Mouse (Mus musculus): ENCODE results near the gene Cbx4. TPM values are rescaled to one million over a fixed set of nuclear protein-coding genes. Genes with fewer than 3 reads are reported as not detected.

Cbx4 gene
- polyA plus RNA-seq, 1 experiment from 2014 or later: 8.9 TPM

DNA sequence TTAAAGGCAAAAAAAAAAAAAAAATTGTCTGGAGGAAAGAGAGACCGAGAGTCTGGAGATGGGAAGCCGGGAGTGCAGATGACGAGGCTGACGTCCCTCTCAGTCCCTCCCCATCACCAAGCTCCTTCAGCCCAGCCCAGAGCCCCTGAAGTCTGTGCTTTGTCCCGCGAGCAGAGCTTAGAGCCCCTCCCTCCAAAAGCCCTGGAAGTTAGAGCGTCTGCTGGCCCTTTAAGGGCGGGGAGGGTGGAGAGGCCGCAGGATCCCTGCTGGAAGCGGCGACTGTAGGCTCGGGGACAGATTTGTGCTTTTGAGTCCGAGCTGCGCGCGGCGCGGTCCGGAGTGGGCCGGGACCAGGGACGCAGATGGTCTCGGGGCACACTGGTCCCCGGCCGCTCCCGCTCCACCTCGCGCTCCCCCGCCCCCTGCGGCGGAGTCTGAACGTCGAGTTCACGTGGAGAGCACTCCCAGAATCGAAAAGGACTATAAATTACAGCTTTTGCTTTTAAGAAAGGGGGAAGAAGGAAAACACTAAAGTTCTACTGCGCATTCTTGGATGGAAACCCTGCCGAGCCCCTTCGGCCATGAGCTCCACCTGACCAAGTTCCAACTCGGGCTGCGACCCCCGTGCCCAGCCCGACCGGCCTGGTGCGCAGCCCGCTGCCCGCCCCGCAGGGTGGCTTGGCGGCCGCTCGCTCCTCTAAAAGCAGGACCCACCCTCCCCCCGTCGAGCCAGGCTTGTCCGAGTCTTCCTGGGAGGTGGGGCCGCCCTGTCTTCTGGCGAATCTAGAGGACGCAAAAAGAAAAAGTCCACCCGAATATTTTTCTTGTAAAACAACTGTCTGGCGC, 48.9 kb downstream of the Cbx4 start:
- Histone ChIP-seq H3K4me3 (peak overlapping the region; percentile 65), H3K27ac (peak overlapping the region; percentile 65), H3K4me1 (peaks cover 69% of the 10 kb centered on the region), H3K27me3 (ENCODE audit: insufficient read depth, poor library complexity, severe bottlenecking) (peaks cover 81% of the 10 kb centered on the region), H3K9me3 (no peaks in the 10 kb centered on the region), H3K36me3 (peaks cover 10% of the 10 kb centered on the region)
- DNase-seq (ENCODE audit: low spot score): no peak
- WGBS: 1% methylated on average over 57 of the region's 57 CpGs

- WGBS: under 1% methylated on average over 15 of the region's 15 CpGs
- no peak for DNase-seq (ENCODE audit: low spot score)
- Histone ChIP-seq H3K4me3 (peak overlapping the region; percentile 65; the same call in 1 of the 2 replicates), H3K36me3 (peaks cover 10% of the 10 kb centered on the region), H3K9me3 (no peaks in the 10 kb centered on the region), H3K27ac (no peak overlapping the region), H3K27me3 (ENCODE audit: insufficient read depth, poor library complexity, severe bottlenecking) (peaks cover 74% of the 10 kb centered on the region), H3K4me1 (peaks cover 62% of the 10 kb centered on the region)
Observed at GRCm38 (mm10) chr11:119036447-119036846, 49.6 kb downstream of the Cbx4 start.

GRCm38 (mm10) chr11:119035686-119036165, 50.3 kb downstream of the Cbx4 start:
- H3K4me1 ChIP-seq: peaks cover 57% of the 10 kb centered on the region
- peak overlapping the region; percentile 11; the same call in 1 of the 2 replicates for H3K27ac ChIP-seq
- peaks cover 13% of the 10 kb centered on the region for H3K36me3 ChIP-seq
- 2% methylated on average over 21 of the region's 21 CpGs for WGBS
- peaks cover 71% of the 10 kb centered on the region for H3K27me3 ChIP-seq (ENCODE audit: insufficient read depth, poor library complexity, severe bottlenecking)
- no peak for DNase-seq (ENCODE audit: low spot score)
- peak overlapping the region; percentile 47; the same call in 1 of the 2 replicates for H3K4me3 ChIP-seq
- H3K9me3 ChIP-seq: no peaks in the 10 kb centered on the region

- no peak overlapping the region for H3K27ac ChIP-seq
- no peak for DNase-seq (ENCODE audit: low spot score)
- H3K9me3 ChIP-seq: no peaks in the 10 kb centered on the region
- WGBS: 1% methylated on average over 21 of the region's 21 CpGs
- H3K4me3 ChIP-seq: peak overlapping the region; percentile 47
- peaks cover 71% of the 10 kb centered on the region for H3K27me3 ChIP-seq (ENCODE audit: insufficient read depth, poor library complexity, severe bottlenecking)
- H3K4me1 ChIP-seq: peaks cover 52% of the 10 kb centered on the region
- peaks cover 19% of the 10 kb centered on the region for H3K36me3 ChIP-seq
Observed at GRCm38 (mm10) chr11:119035094-119035685, 50.8 kb downstream of the Cbx4 start.

- WGBS: 2% methylated on average over 19 of the region's 19 CpGs
- H3K9me3 ChIP-seq: no peaks in the 10 kb centered on the region
- DNase-seq (ENCODE audit: low spot score): no peak
- peaks cover 24% of the 10 kb centered on the region for H3K36me3 ChIP-seq
- H3K27me3 ChIP-seq (ENCODE audit: insufficient read depth, poor library complexity, severe bottlenecking): peaks cover 67% of the 10 kb centered on the region
- peak overlapping the region; percentile 47 for H3K4me3 ChIP-seq
- peaks cover 46% of the 10 kb centered on the region for H3K4me1 ChIP-seq
- H3K27ac ChIP-seq: no peak overlapping the region
Observed at GRCm38 (mm10) chr11:119034635-119035034, 51.4 kb downstream of the Cbx4 start.

DNA sequence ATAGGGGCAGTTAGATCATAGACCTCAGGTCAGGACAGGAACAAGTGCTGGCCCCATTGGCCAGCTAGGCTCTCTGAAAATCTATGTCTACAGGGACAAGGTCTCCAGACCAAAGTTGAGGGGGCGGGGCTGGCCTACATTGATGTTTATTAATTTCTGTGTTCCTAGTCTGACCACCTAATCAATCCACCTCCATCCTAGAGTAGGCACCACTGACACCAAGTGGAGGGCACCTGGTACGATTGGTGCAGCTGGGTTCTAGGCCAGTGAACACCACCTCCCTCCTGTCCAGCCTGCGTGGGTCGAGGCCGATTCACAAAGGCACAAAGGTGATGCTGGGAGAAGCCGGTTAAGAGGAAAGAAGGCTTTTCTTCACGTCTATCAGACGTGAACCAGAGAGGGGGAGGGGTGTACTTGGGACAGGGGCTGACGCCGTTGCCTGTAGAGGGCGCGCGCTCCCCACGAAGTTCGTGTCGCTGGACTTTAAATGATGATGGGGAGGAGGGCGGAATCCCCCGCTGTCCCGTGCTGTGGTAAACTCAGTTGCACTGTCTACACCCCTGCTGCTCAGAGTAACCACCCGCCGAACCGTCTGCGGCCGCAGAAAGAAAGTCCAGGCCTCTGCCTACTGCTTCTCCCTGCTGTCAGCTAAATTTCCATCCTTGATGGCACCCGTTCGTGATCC, 52.0 kb downstream of the Cbx4 start:
- peaks cover 61% of the 10 kb centered on the region for H3K27me3 ChIP-seq (ENCODE audit: insufficient read depth, poor library complexity, severe bottlenecking)
- no peaks in the 10 kb centered on the region for H3K9me3 ChIP-seq
- no peak overlapping the region for H3K27ac ChIP-seq
- peaks cover 40% of the 10 kb centered on the region for H3K4me1 ChIP-seq
- H3K4me3 ChIP-seq: peak overlapping the region; percentile 47
- WGBS: 1% methylated on average over 26 of the region's 26 CpGs
- H3K36me3 ChIP-seq: peaks cover 28% of the 10 kb centered on the region
- DNase-seq (ENCODE audit: low spot score): no peak

Other genes with a start within 250 kb of the Cbx4 start
- gene Rbfox3, start 174.6 kb downstream of the Cbx4 start, polyA plus RNA-seq (2016; fragmentation: Nextera tagmentation; extraction: Ambion mirVana): 0.14 and 0.60 TPM in 2 replicates
- not detected in 2 replicates for gene Enpp7, start 98.0 kb downstream of the Cbx4 start, polyA plus RNA-seq (2016; fragmentation: Nextera tagmentation; extraction: Ambion mirVana)
- gene Cbx2, start 63.3 kb downstream of the Cbx4 start, polyA plus RNA-seq (2016; fragmentation: Nextera tagmentation; extraction: Ambion mirVana): 37.4 and 56.0 TPM in 2 replicates
- gene Cbx8, start 45.3 kb downstream of the Cbx4 start, polyA plus RNA-seq (2016; fragmentation: Nextera tagmentation; extraction: Ambion mirVana): 9.1 and 9.7 TPM in 2 replicates
- 7.4 and 8.6 TPM in 2 replicates for gene Tbc1d16, start 142.3 kb upstream of the Cbx4 start, polyA plus RNA-seq (2016; fragmentation: Nextera tagmentation; extraction: Ambion mirVana)
- gene Ccdc40, start 142.4 kb upstream of the Cbx4 start, polyA plus RNA-seq (2016; fragmentation: Nextera tagmentation; extraction: Ambion mirVana): 4.6 and 9.3 TPM in 2 replicates
- gene Gaa, start 181.7 kb upstream of the Cbx4 start, polyA plus RNA-seq (2016; fragmentation: Nextera tagmentation; extraction: Ambion mirVana): 57.3 and 97.3 TPM in 2 replicates
- 366 and 405 TPM in 2 replicates for gene Eif4a3, start 213.9 kb upstream of the Cbx4 start, polyA plus RNA-seq (2016; fragmentation: Nextera tagmentation; extraction: Ambion mirVana)
- 0.24 and 0.48 TPM in 2 replicates for gene Card14, start 221.5 kb upstream of the Cbx4 start, polyA plus RNA-seq (2016; fragmentation: Nextera tagmentation; extraction: Ambion mirVana)